Mouse (Mus musculus): ENCODE measurements around the gene Mynn. TPM values are rescaled to one million over a fixed set of nuclear protein-coding genes. Genes with fewer than 3 reads are reported as not detected.

Mynn gene
- polyA plus RNA-seq, 1 experiment, result 18.3 TPM

DNA sequence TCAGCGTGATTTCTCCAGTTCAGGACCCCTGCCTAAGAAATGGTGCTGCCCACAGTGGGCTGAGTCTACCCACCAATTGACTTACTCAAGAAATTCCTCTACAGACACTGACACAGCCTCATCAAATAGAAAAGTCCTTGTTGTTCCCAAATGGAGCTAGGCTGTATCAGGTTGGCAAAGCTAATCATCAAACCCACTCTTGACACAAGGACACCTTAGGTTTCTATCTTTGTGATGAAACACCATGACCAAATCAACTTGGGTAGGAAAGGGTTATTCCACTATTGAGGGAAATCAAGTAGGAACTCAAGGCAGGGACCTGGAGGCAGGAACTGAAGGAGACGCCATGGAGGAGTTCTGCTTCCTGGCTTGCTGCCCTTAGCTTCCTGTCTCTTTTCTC, 42.3 kb downstream of the Mynn start, which contains the start of gene Lrriq4:
TSS of gene Lrriq4 (plus strand) at position 301 of the 400 bp plus-strand sequence.
- DNase-seq (ENCODE audit: low spot score), result no peak

DNA sequence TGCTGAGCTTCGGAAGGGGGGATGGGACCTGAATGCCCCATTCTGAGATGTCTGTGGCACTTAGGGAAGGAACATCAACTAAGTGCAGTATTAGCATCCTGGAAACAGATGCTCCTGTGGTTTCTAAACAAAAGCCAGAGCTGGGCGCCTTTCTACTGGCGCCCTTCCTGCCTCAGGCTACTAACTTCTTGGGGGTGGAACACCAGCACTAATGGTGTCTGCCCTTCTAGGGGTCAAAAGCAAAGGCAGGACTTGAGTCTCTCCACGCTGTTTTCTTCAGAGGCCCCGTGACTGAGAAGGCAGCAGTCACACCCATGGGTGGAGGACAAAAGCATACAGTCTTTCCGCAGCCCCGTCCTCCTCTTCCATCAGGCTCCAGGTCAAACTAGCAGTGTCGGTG, 44.9 kb downstream of the Mynn start:
- no peak for DNase-seq (ENCODE audit: low spot score)

DNA sequence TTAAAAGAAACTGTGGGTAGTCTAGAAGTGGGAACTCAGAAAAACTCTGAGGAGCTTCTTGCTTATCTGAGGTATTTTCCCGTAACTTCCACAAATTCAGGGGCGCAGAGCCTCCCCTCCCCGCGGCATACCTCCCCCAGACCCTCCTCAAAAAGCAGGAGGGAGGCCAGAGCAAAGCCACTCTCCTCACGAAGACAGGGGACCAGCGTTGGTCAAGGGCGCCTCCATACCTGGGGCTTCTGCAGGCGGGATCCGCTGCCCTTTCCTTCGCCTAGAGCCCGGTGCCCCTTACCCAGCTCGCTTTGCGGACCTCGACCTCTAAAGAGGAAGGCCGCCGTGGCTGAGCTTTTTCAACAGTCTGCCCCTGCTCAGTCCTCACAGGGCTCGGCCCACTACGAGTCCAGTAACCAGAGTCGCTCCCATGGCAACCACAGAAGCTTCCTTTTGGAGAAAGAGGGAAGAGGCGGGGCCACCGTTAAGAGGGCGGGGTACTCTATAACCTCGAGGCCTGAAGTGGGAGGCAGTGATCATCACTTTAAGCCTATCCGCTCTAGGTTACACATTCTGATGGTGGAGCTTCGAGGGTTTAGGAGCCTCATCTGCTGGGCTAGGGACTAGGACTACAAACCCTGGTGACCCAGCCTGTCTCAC, 45.7 kb downstream of the Mynn start, which contains the start of gene Lrrc34:
TSS of gene Lrrc34 (minus strand) at position 430 of the 651 bp plus-strand sequence.
- no peak for DNase-seq (ENCODE audit: low spot score)

DNA sequence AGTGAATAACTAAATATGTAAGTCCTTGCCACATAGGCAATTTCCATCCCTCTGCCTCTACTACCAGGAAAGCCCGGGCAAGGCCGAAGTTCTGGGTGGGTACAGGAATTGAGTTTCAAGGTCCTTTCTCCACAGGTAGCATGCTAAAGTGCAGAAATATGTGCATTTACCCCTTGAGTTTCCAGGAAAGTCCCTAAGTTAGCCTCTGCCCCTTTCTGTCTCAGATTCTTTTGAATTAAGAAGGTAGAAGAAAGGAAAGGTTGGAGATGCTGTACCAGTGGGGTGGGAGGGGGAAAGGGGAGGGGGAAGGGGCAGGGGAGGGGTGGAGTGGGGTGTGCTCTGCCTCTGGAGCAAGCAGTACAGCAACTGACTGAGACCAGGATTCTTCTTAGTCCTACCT, 46.6 kb downstream of the Mynn start:
- no peak for DNase-seq (ENCODE audit: low spot score)

DNA sequence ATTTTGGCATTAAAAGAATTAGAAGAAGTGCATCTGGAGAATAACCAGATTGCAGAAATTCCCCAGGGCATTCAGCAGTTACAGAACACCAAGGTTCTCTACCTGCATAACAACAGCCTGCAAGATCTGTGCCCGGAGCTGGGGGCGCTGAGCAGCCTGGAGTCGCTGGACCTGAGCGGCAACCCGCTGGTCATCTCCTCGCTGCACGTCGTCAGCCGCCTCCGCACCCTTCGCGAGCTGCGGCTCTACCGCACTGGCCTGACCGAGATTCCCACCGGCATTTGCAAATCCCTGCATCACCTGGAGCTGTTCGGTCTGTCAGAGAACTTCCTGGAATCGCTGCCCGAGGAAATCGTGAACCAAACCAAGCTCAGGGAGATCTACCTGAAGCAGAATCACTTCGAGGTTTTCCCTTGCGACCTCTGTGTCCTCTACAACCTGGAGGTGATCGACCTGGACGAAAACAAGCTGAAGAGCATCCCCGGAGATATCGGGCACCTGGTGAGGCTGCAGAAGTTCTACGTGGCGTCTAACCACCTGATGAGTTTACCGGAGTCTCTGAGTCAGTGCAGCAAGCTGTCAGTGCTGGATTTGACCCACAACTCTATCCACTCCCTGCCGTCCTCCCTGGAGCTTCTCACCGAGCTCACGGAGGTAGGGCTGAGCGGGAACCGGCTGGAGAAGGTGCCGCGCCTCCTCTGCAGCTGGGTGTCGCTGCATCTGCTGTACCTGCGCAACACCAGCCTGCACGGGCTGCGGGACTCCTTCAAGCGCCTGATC, 48.4 kb downstream of the Mynn start:
- DNase-seq (ENCODE audit: low spot score), result no peak

GRCm38 (mm10) chr3:30655937-30656336, 54.1 kb downstream of the Mynn start:
- no peak for DNase-seq (ENCODE audit: low spot score)

GRCm38 (mm10) chr3:30658486-30658885, 56.6 kb downstream of the Mynn start:
- no peak for DNase-seq (ENCODE audit: low spot score)

Other genes starting within 250 kb of the Mynn start
- gene Mecom, start 54.1 kb upstream of the Mynn start, polyA plus RNA-seq (2012; rRNA removed), result 48.8 and 53.3 TPM in 2 replicates
- gene Actrt3, start 2.1 kb upstream of the Mynn start, polyA plus RNA-seq (2012; rRNA removed), result not detected in 2 replicates
- 0.06 TPM in 1 of 2 replicates, not detected in the other for gene Lrriq4, start 42.4 kb downstream of the Mynn start, polyA plus RNA-seq (2012; rRNA removed)
- gene Lrrc34, start 45.8 kb downstream of the Mynn start, polyA plus RNA-seq (2012; rRNA removed), result 0.25 and 0.27 TPM in 2 replicates
- 0.11 TPM in 1 of 2 replicates, not detected in the other for gene Lrrc31, start 97.8 kb downstream of the Mynn start, polyA plus RNA-seq (2012; rRNA removed)
- gene Samd7, start 144.2 kb downstream of the Mynn start, polyA plus RNA-seq (2012; rRNA removed), result not detected in 2 replicates
- gene Sec62, start 190.8 kb downstream of the Mynn start, polyA plus RNA-seq (2012; rRNA removed), result 70.3 and 73.2 TPM in 2 replicates

Measured in urinary bladder, adult 2 months (tissue).